Mouse (Mus musculus) 3T3-L1 (cell line): ENCODE results near the gene Mamdc2.

Experiments
- DNase-seq: peaks from one replicate; pipeline ENCODE4 v3.0.0-alpha.2; 2015; ENCODE audit warnings: low read depth, low spot score

Gene Mamdc2

DNA sequence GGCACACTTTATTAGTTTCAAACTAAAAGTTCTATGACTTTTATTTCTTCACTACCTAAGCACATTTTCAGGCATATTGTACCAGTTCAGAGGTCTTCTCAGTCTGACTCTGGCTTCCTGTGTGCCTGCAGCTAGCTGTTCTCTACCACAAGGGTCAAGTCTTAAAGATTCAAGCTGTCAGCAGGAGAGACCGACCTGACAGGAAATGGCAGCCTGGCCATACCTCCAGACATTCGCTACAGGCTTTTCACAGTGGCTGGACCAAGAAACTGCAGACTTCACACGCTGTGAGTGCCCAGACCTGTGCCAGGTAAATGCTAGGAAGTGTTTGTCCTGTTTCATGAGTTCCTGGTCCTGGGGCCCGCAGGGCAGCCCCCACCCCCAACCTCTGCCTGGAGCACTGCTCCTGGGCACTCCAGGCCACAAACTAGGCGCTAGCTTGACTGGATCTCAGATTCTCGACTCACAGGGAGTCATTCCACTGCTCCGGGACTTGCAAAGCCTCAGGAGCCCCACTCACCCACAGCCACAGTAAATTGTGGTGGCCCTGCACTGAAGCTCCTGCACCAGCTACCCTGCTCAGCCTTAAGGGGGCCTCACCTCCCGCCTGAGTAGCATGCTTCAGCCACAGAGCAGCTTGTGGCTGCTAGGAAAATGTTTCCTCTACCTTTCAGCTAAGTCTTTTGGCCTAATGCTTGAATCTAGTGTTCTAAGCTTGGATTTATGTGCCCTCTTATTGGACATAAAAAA is 166.2 kb downstream of the Mamdc2 start:
- DNase-seq: no peak

DNA sequence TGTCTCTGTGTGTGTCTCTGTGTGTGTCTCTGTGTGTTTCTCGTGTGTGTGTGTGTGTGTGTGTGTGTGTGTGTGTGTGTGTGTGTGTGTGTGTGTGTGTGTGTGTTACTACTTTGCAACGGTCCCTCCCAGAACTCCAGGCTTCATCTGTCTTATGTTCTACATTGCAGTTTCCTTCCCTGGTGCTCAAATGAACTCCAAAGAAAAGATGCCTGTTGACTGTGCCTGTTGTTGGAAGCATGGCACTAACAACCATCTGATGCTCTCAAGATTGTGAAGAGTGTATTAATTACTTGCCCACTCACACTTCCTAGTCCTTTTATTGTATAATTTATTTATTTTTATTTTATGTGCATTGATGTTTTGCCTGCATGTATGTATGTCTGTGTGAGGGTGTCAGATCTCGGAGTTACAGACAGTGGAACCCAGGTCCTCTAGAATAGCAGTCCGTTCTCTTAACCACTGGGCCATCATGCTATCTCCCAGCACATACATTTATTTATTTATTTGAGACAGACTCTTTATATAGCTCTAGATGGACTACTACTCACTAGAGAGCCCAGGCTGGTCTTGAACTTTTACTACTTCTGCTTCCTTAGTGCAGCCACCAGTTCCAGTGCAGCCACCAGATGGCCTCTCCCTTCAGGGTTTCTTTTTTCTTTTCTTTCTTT is 174.1 kb downstream of the Mamdc2 start:
- DNase-seq: peak; percentile 18

DNA sequence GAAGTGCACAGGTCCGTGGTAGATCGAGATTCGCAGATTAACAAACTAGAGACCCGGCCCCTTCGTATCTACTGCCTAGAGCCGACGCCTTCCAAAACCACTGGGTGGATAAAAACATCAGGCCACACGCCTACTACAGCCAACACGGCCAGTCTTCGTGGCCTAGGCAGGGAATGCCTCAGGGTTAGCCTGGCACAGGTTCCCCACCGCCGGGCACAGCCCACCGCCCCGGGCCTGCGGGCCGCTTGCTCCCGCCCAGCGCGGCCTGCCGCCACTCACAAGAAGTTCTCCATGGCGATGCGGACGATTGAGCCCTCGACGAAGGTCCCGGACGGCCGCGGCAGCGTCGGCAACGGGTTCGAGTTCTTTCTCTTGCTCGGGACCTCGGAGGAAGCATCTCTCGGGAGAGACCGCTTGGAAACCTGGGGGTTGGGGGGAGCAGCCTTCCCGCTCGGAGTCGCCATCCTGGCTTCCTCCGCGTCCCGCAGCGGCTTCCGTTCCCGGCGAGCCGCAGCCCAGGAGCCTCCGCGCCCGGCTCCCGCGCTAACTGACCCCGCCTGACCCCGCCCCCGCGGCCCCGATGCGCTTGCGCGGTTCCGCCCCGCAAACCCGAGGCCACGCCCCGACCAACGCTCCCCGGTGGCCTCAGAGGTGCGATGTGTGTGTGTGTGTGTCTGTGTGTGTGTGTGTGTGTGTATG is 174.7 kb downstream of the Mamdc2 start, which contains the start of gene Smc5:
Smc5 (minus strand) TSS at position 543 of the 699 bp plus-strand sequence.
- peak; percentile 78 for DNase-seq

DNA sequence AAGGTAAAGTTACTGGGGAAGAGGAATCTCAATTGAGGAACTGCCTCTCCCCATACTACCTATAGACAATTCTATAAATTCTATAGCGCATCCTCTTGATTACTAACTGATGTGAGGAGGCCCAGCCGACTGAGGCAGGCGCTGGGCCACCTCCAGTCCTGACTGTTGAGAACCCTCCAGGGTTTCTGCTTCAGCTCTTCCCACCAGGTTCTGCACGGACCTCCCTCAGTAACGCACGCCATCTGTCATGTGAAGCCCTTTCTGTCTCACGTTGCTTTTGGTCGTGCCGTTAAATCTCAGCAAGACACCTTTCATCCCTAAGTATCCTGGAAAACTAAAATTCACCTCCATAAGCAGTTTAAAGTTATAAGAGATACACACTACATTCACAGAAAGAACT is 191.5 kb downstream of the Mamdc2 start:
- DNase-seq: no peak
